Mouse (Mus musculus) kidney, postnatal 0 days (tissue): ENCODE measurements around the gene Efemp2. TPM values are rescaled to one million over a fixed set of nuclear protein-coding genes. Genes with fewer than 3 reads are reported as not detected.
A peak's percentile ranks its signal among the peaks of the same experiment; 100 is the strongest.

Experiments
- ATAC-seq: fragments of 200-750 bp; cut with Nextera tagmentation; replicated peaks from 2 replicates; pipeline ENCODE4 v1.8.0; 2017; ENCODE audit warnings: low read depth, moderate number of reproducible peaks, moderate TSS enrichment, moderate library complexity; ENCODE audit not compliant: low FRiP score
- DNase-seq: peaks from one replicate; pipeline ENCODE4 v3.0.0-alpha.2; 2016; ENCODE audit warnings: low spot score
- H3K27ac ChIP-seq: fragments of 300-500 bp; sonication (generic); 2 replicates; pipeline ENCODE4 v1.5.1; 2014; ENCODE audit warnings: mild to moderate bottlenecking
- H3K27me3 ChIP-seq: fragments of 300-500 bp; sonication (generic); 2 replicates; pipeline ENCODE4 v1.6.1; 2014; ENCODE audit warnings: low read length, mixed read lengths; ENCODE audit not compliant: insufficient read depth
- H3K36me3 ChIP-seq: fragments of 300-500 bp; sonication (generic); 2 replicates; pipeline ENCODE4 v1.6.1; 2014; ENCODE audit warnings: low read length, mixed read lengths; ENCODE audit not compliant: insufficient read depth
- H3K4me1 ChIP-seq: fragments of 300-500 bp; sonication (generic); replicated peaks from 2 replicates; pipeline ENCODE4 v1.6.1; 2014; ENCODE audit warnings: antibody characterized with exemption, low read length, mixed read lengths; ENCODE audit not compliant: insufficient read depth
- H3K4me2 ChIP-seq: fragments of 300-500 bp; sonication (generic); 2 replicates; pipeline ENCODE4 v1.6.1; 2014; ENCODE audit warnings: mild to moderate bottlenecking, low read length, moderate library complexity, mixed read lengths
- H3K4me3 ChIP-seq: fragments of 300-500 bp; sonication (generic); replicated peaks from 2 replicates; pipeline ENCODE4 v1.5.1; 2014; ENCODE audit warnings: low read depth, low read length
- H3K9ac ChIP-seq: fragments of 300-500 bp; sonication (generic); 2 replicates; pipeline ENCODE4 v1.6.1; 2014; ENCODE audit warnings: low read depth, low read length
- H3K9me3 ChIP-seq: fragments of 300-500 bp; sonication (generic); replicated peaks from 2 replicates; pipeline ENCODE4 v1.6.1; 2016; ENCODE audit warnings: low read length, inconsistent platforms, mixed read lengths
- CTCF ChIP-seq: IDR thresholded peaks from 2 replicates; pipeline ENCODE4 v1.5.1; 2016; ENCODE audit warnings: antibody characterized with exemption, low read depth, mild to moderate bottlenecking, moderate library complexity
- WGBS: fragments of 180-500 bp; shearing (Covaris S2); extraction: QIAGEN DNeasy Blood & Tissue Kit; methylation state at CpG from one replicate; pipeline ENCODE4 v1.1.7; 2014; 5-methylcytosine and 5-hydroxymethylcytosine counted together
- polyA plus RNA-seq: library from polyadenylated mRNA; unstranded; fragments of >200 nt; fragmentation: Nextera tagmentation; extraction: Ambion mirVana; gene quantifications from 2 replicates; pipeline ENCODE4 v1.2.1, GENCODE M21; 2015

Gene Efemp2
- polyA plus RNA-seq, 1 experiment from 2014 or later: 126 TPM

GRCm38 (mm10) chr19:5463791-5464562, 9.8 kb upstream of the Efemp2 start:
- DNase-seq (peak; percentile 85), ATAC-seq (peak; percentile 33; the same call in 1 of the 2 replicates)
- Histone ChIP-seq H3K4me3 (no peak overlapping the region), H3K36me3 (peaks cover 44% of the 10 kb centered on the region), H3K4me1 (peaks cover 11% of the 10 kb centered on the region), H3K9me3 (no peaks in the 10 kb centered on the region), H3K9ac (peak overlapping the region; percentile 40; the same call in 1 of the 2 replicates), H3K27ac (peak overlapping the region; percentile 65), H3K4me2 (peak overlapping the region; percentile 43), H3K27me3 (no peaks in the 10 kb centered on the region)
- peak; percentile 92 for TF ChIP-seq CTCF
- 24% methylated on average over 15 of the region's 15 CpGs for WGBS

GRCm38 (mm10) chr19:5465037-5465436, 8.7 kb upstream of the Efemp2 start:
- Histone ChIP-seq H3K36me3 (peaks cover 44% of the 10 kb centered on the region), H3K4me1 (peaks cover 11% of the 10 kb centered on the region), H3K4me2 (no peak overlapping the region), H3K27ac (no peak overlapping the region), H3K4me3 (no peak overlapping the region), H3K9me3 (no peaks in the 10 kb centered on the region), H3K27me3 (no peaks in the 10 kb centered on the region), H3K9ac (no peak overlapping the region)
- ATAC-seq (no peak), DNase-seq (no peak)
- 92% methylated on average over 8 of the region's 8 CpGs for WGBS
- TF ChIP-seq CTCF: no peak

GRCm38 (mm10) chr19:5466916-5467500, 6.7 kb upstream of the Efemp2 start:
- Histone ChIP-seq H3K27ac (no peak overlapping the region), H3K9ac (no peak overlapping the region), H3K9me3 (no peaks in the 10 kb centered on the region), H3K27me3 (no peaks in the 10 kb centered on the region), H3K4me2 (no peak overlapping the region), H3K36me3 (peaks cover 44% of the 10 kb centered on the region), H3K4me3 (no peak overlapping the region), H3K4me1 (peaks cover 5% of the 10 kb centered on the region; the same call in 1 of the 2 replicates)
- no peak for TF ChIP-seq CTCF
- WGBS: 89% methylated on average over 6 of the region's 6 CpGs
- DNase-seq (no peak), ATAC-seq (no peak)

GRCm38 (mm10) chr19:5468374-5468773, 5.4 kb upstream of the Efemp2 start, which contains the start of gene Ctsw:
Gene Ctsw (minus strand): TSS chr19:5468507.
- no peak for ATAC-seq
- H3K9ac ChIP-seq: no peak within 1 kb of the TSS

GRCm38 (mm10) chr19:5471846-5472245, 1.9 kb upstream of the Efemp2 start:
- Histone ChIP-seq H3K4me3 (no peak overlapping the region), H3K36me3 (peaks cover 7% of the 10 kb centered on the region), H3K4me2 (no peak overlapping the region), H3K27ac (no peak overlapping the region), H3K9me3 (no peaks in the 10 kb centered on the region), H3K27me3 (no peaks in the 10 kb centered on the region), H3K9ac (no peak overlapping the region), H3K4me1 (peaks cover 12% of the 10 kb centered on the region)
- 52% methylated on average over 5 of the region's 5 CpGs for WGBS
- no peak for DNase-seq
- no peak for TF ChIP-seq CTCF
- no peak for ATAC-seq

More at GRCm38 (mm10) chr19:5468374-5468773, 5.4 kb upstream of the Efemp2 start, which contains the start of gene Ctsw:
- no peak within 1 kb of the TSS for H3K4me2 ChIP-seq
- peaks cover 32% of the 10 kb centered on the region for H3K36me3 ChIP-seq
- no peak within 1 kb of the TSS for H3K4me3 ChIP-seq
- WGBS: 52% methylated on average over 5 of the region's 5 CpGs
- H3K4me1 ChIP-seq: peaks cover 5% of the 10 kb centered on the region; the same call in 1 of the 2 replicates
- H3K9me3 ChIP-seq: no peaks in the 10 kb centered on the region
- no peak within 1 kb of the TSS for H3K27ac ChIP-seq
- H3K27me3 ChIP-seq: no peaks in the 10 kb centered on the region
- no peak for DNase-seq
- TF ChIP-seq CTCF: no peak

- no peaks in the 10 kb centered on the region for H3K27me3 ChIP-seq
- no peak overlapping the region for H3K4me2 ChIP-seq
- WGBS: 67% methylated on average over 3 of the region's 3 CpGs
- H3K36me3 ChIP-seq: no peaks in the 10 kb centered on the region
- H3K9me3 ChIP-seq: no peaks in the 10 kb centered on the region
- no peak for DNase-seq
- no peak overlapping the region for H3K9ac ChIP-seq
- H3K4me1 ChIP-seq: peaks cover 12% of the 10 kb centered on the region
- no peak overlapping the region for H3K27ac ChIP-seq
- peak; percentile 51 for TF ChIP-seq CTCF
- no peak overlapping the region for H3K4me3 ChIP-seq
- no peak for ATAC-seq
Observed at GRCm38 (mm10) chr19:5472857-5473256, 897 bp upstream of the Efemp2 start.
